Mouse (Mus musculus) heart, embryonic 12.5 days (tissue): ENCODE measurements around the gene Trim41. TPM values are rescaled to one million over a fixed set of nuclear protein-coding genes. Genes with fewer than 3 reads are reported as not detected.
"Not testable (repeated sequence)": the region's sequence is repeated elsewhere in the genome, so short reads cannot be mapped to it uniquely, and the experiment has no call there.

Experiments
- ATAC-seq: fragments of 200-750 bp; cut with Nextera tagmentation; 2 replicates; pipeline ENCODE4 v1.8.0; 2017; ENCODE audit warnings: moderate TSS enrichment, moderate library complexity; ENCODE audit not compliant: insufficient number of reproducible peaks, low FRiP score
- H3K27ac ChIP-seq: fragments of 300-500 bp; sonication (generic); 2 replicates; pipeline ENCODE4 v1.5.1; 2016; ENCODE audit warnings: mild to moderate bottlenecking, moderate library complexity; ENCODE audit not compliant: poor library complexity, severe bottlenecking
- H3K27me3 ChIP-seq: fragments of 300-500 bp; sonication (generic); replicated peaks from 2 replicates; pipeline ENCODE4 v1.6.1; 2016; ENCODE audit warnings: mild to moderate bottlenecking, moderate library complexity
- H3K36me3 ChIP-seq: fragments of 300-500 bp; sonication (generic); 2 replicates; pipeline ENCODE4 v1.6.1; 2016; ENCODE audit warnings: mild to moderate bottlenecking, moderate library complexity
- H3K4me1 ChIP-seq: fragments of 300-500 bp; sonication (generic); replicated peaks from 2 replicates; pipeline ENCODE4 v1.6.1; 2016; ENCODE audit warnings: mild to moderate bottlenecking
- H3K4me2 ChIP-seq: fragments of 300-500 bp; sonication (generic); 2 replicates; pipeline ENCODE4 v1.6.1; 2016; ENCODE audit warnings: mild to moderate bottlenecking, moderate library complexity
- H3K4me3 ChIP-seq: fragments of 300-500 bp; sonication (generic); 2 replicates; pipeline ENCODE4 v1.5.1; 2016; ENCODE audit warnings: mild to moderate bottlenecking
- H3K9ac ChIP-seq: fragments of 300-500 bp; sonication (generic); 2 replicates; pipeline ENCODE4 v1.6.1; 2016; ENCODE audit warnings: mild to moderate bottlenecking, moderate library complexity
- H3K9me3 ChIP-seq: fragments of 300-500 bp; sonication (generic); replicated peaks from 2 replicates; pipeline ENCODE4 v1.6.1; 2016; ENCODE audit warnings: mild to moderate bottlenecking, moderate library complexity
- WGBS: fragments of 180-500 bp; shearing (Covaris S2); methylation state at CpG from one replicate; pipeline ENCODE4 v1.1.7; 2016; 5-methylcytosine and 5-hydroxymethylcytosine counted together
- polyA plus RNA-seq: library from polyadenylated mRNA; unstranded; fragments of >200 nt; fragmentation: Nextera tagmentation; extraction: Ambion mirVana; gene quantifications from 2 replicates; pipeline ENCODE4 v1.2.1, GENCODE M21; 2016

The Trim41 gene
- polyA plus RNA-seq, 1 experiment from 2014 or later = 4.4 TPM

- no peak for ATAC-seq
- Histone ChIP-seq H3K4me1 (peaks cover 17% of the 10 kb centered on the region), H3K9ac (peak overlapping the region; percentile 43), H3K9me3 (peaks cover 4% of the 10 kb centered on the region; the same call in 1 of the 2 replicates), H3K4me2 (peak overlapping the region; percentile 88), H3K4me3 (peak overlapping the region; percentile 52), H3K27ac (no peak overlapping the region), H3K36me3 (no peaks in the 10 kb centered on the region), H3K27me3 (peaks cover 11% of the 10 kb centered on the region)
- WGBS = 6% methylated on average over 22 of the region's 22 CpGs
Observed at GRCm38 (mm10) chr11:48824311-48824830, 7.2 kb upstream of the Trim41 start.

- peaks cover 11% of the 10 kb centered on the region for H3K27me3 ChIP-seq
- H3K36me3 ChIP-seq = no peaks in the 10 kb centered on the region
- peak overlapping the region; percentile 61 for H3K9ac ChIP-seq
- H3K4me1 ChIP-seq = peaks cover 17% of the 10 kb centered on the region
- peak overlapping the region; percentile 88 for H3K4me2 ChIP-seq
- H3K27ac ChIP-seq = no peak overlapping the region
- 0 out of 2 replicates have a peak, but pooled peaks have one; percentile 9 for ATAC-seq
- 1% methylated on average over 15 of the region's 15 CpGs for WGBS
- H3K4me3 ChIP-seq = peak overlapping the region; percentile 52
- H3K9me3 ChIP-seq = peaks cover 4% of the 10 kb centered on the region; the same call in 1 of the 2 replicates
Observed at GRCm38 (mm10) chr11:48823536-48823972, 6.4 kb upstream of the Trim41 start.

- 29% methylated on average over 14 of the region's 14 CpGs for WGBS
- no peak for ATAC-seq
Observed at GRCm38 (mm10) chr11:48822768-48823512, 5.8 kb upstream of the Trim41 start.

GRCm38 (mm10) chr11:48821299-48821698 lies 4.1 kb upstream of the Trim41 start:
- not testable (repeated sequence) for ATAC-seq, H3K9me3 ChIP-seq, H3K4me3 ChIP-seq, H3K4me2 ChIP-seq, H3K27ac ChIP-seq, H3K36me3 ChIP-seq, H3K9ac ChIP-seq
- Histone ChIP-seq H3K27me3 (peaks cover 11% of the 10 kb centered on the region), H3K4me1 (peaks cover 11% of the 10 kb centered on the region)
- WGBS = 82% methylated on average over 14 of the region's 14 CpGs

More at GRCm38 (mm10) chr11:48822768-48823512, 5.8 kb upstream of the Trim41 start:
- peaks cover 11% of the 10 kb centered on the region for H3K27me3 ChIP-seq
- peaks cover 4% of the 10 kb centered on the region; the same call in 1 of the 2 replicates for H3K9me3 ChIP-seq
- H3K9ac ChIP-seq = no peak overlapping the region
- H3K4me1 ChIP-seq = peaks cover 17% of the 10 kb centered on the region
- H3K4me3 ChIP-seq = peak overlapping the region; percentile 52
- H3K27ac ChIP-seq = no peak overlapping the region
- H3K36me3 ChIP-seq = no peaks in the 10 kb centered on the region
- H3K4me2 ChIP-seq = peak overlapping the region; percentile 88

GRCm38 (mm10) chr11:48820308-48820674 lies 3.1 kb upstream of the Trim41 start:
- H3K27me3 ChIP-seq = peaks cover 11% of the 10 kb centered on the region
- H3K4me2 ChIP-seq = no peak overlapping the region
- H3K9me3 ChIP-seq = no peaks in the 10 kb centered on the region
- H3K9ac ChIP-seq = no peak overlapping the region
- H3K27ac ChIP-seq = peak overlapping the region; percentile 70
- H3K4me1 ChIP-seq = peaks cover 21% of the 10 kb centered on the region
- H3K4me3 ChIP-seq = no peak overlapping the region
- H3K36me3 ChIP-seq = no peaks in the 10 kb centered on the region
- ATAC-seq = no peak

- Histone ChIP-seq H3K4me3 (no peak overlapping the region), H3K9ac (no peak overlapping the region), H3K36me3 (no peaks in the 10 kb centered on the region), H3K4me2 (no peak overlapping the region), H3K27me3 (peaks cover 8% of the 10 kb centered on the region), H3K4me1 (peaks cover 23% of the 10 kb centered on the region), H3K9me3 (no peaks in the 10 kb centered on the region), H3K27ac (peak overlapping the region; percentile 70; the same call in 1 of the 2 replicates)
- no peak for ATAC-seq
- WGBS = 57% methylated on average over 7 of the region's 7 CpGs
Observed at GRCm38 (mm10) chr11:48819614-48820307, 2.6 kb upstream of the Trim41 start.

- 0 out of 2 replicates have a peak, but pooled peaks have one; percentile 5 for ATAC-seq
- peak overlapping the region; percentile 94; the same call in 1 of the 2 replicates for H3K27ac ChIP-seq
- H3K4me1 ChIP-seq = peaks cover 15% of the 10 kb centered on the region
- H3K4me3 ChIP-seq = peak overlapping the region; percentile 91
- H3K36me3 ChIP-seq = no peaks in the 10 kb centered on the region
- WGBS = under 1% methylated on average over 16 of the region's 16 CpGs
- H3K27me3 ChIP-seq = no peaks in the 10 kb centered on the region
- peak overlapping the region; percentile 31; the same call in 1 of the 2 replicates for H3K9ac ChIP-seq
- peak overlapping the region; percentile 82 for H3K4me2 ChIP-seq
- H3K9me3 ChIP-seq = no peaks in the 10 kb centered on the region
Observed at GRCm38 (mm10) chr11:48818346-48818745, 1.2 kb upstream of the Trim41 start.

GRCm38 (mm10) chr11:48817794-48818193 lies 641 bp upstream of the Trim41 start:
- H3K4me2 ChIP-seq = peak overlapping the region; percentile 82

GRCm38 (mm10) chr11:48816281-48816781 lies 822 bp downstream of the Trim41 start:
- Histone ChIP-seq H3K9me3 (no peaks in the 10 kb centered on the region), H3K4me3 (peak overlapping the region; percentile 91), H3K36me3 (peaks cover 15% of the 10 kb centered on the region), H3K27ac (peak overlapping the region; percentile 94; the same call in 1 of the 2 replicates), H3K27me3 (no peaks in the 10 kb centered on the region), H3K9ac (peak overlapping the region; percentile 92), H3K4me1 (peaks cover 15% of the 10 kb centered on the region), H3K4me2 (peak overlapping the region; percentile 82)
- WGBS = 4% methylated on average over 23 of the region's 23 CpGs
- peak; percentile 33 for ATAC-seq

More at GRCm38 (mm10) chr11:48817794-48818193, 641 bp upstream of the Trim41 start:
- H3K4me1 ChIP-seq = peaks cover 15% of the 10 kb centered on the region
- no peaks in the 10 kb centered on the region; the same call in 1 of the 2 replicates for H3K36me3 ChIP-seq
- peak overlapping the region; percentile 91 for H3K4me3 ChIP-seq
- H3K9ac ChIP-seq = peak overlapping the region; percentile 92
- 7% methylated on average over 9 of the region's 9 CpGs for WGBS
- peak overlapping the region; percentile 94 for H3K27ac ChIP-seq
- H3K9me3 ChIP-seq = no peaks in the 10 kb centered on the region
- no peak for ATAC-seq
- no peaks in the 10 kb centered on the region for H3K27me3 ChIP-seq

GRCm38 (mm10) chr11:48815851-48816250 lies 1.3 kb downstream of the Trim41 start:
- Histone ChIP-seq H3K36me3 (peaks cover 19% of the 10 kb centered on the region), H3K4me1 (peaks cover 15% of the 10 kb centered on the region), H3K9me3 (no peaks in the 10 kb centered on the region), H3K27me3 (no peaks in the 10 kb centered on the region), H3K27ac (no peak overlapping the region), H3K4me3 (peak overlapping the region; percentile 91), H3K4me2 (peak overlapping the region; percentile 82), H3K9ac (peak overlapping the region; percentile 92)
- WGBS = 72% methylated on average over 16 of the region's 16 CpGs
- no peak for ATAC-seq

- Histone ChIP-seq H3K4me3 (no peak overlapping the region), H3K36me3 (peaks cover 40% of the 10 kb centered on the region), H3K27ac (no peak overlapping the region), H3K4me1 (peaks cover 19% of the 10 kb centered on the region), H3K27me3 (no peaks in the 10 kb centered on the region), H3K9ac (no peak overlapping the region), H3K9me3 (no peaks in the 10 kb centered on the region), H3K4me2 (no peak overlapping the region)
- no peak for ATAC-seq
Observed at GRCm38 (mm10) chr11:48813782-48814181, 3.4 kb downstream of the Trim41 start.
